Mouse (Mus musculus) stomach, postnatal 0 days (tissue): Measurements from ENCODE around the gene Rnasek.

Source experiments
- CTCF ChIP-seq: IDR thresholded peaks from 2 replicates; pipeline ENCODE4 v1.5.1; 2016; ENCODE audit warnings: antibody characterized with exemption, low read depth, mild to moderate bottlenecking, moderate library complexity
- EP300 ChIP-seq: optimal IDR thresholded peaks from 2 replicates; pipeline ENCODE3; 2016; ENCODE audit warnings: antibody characterized with exemption

GRCm38 (mm10) chr11:70230239-70230727 is 9.4 kb downstream of the Rnasek start:
- TF ChIP-seq EP300 (no peak), CTCF (peak; percentile 98)
